Comparison of ENCODE assay signal across 19 mouse cellular contexts in genomic region chr9:102681470-102681869, GRCm38 (mm10). TPM values are rescaled to one million over a fixed set of nuclear protein-coding genes. Genes with fewer than 3 reads are reported as not detected.
A peak's percentile ranks its signal among the peaks of the same experiment; 100 is the strongest.
DNase-seq lines count a peak whose midpoint lies in the region; ATAC-seq lines count a peak whose summit lies in the region.
"Had no signal": no experiment of that assay in that cellular context is flagged by ENCODE, and none has a peak within 500 bp of the region (broad histone marks: within the 10 kb centered on the region; RNA-seq: fewer than 3 reads in every experiment).

No protein-coding gene starts in this region.

- DNase-seq in intestine, embryonic 14.5 days (ENCODE audit: low spot score), result no peak
- DNase-seq in neural tube, embryonic 11.5 days (ENCODE audit: low spot score), result peak; percentile 27
- DNase-seq in neural tube, embryonic 10.5 days (ENCODE audit: extremely low spot score, low spot score), result no peak
- no peak for DNase-seq in spleen, adult 12 weeks (ENCODE audit: low spot score)
- no peak for DNase-seq in layer of hippocampus, adult 9-11 months
- DNase-seq: adrenal gland, postnatal 25 days; cerebellum, adult 8-10 months; heart, postnatal 10 days; kidney, adult 8-10 months; kidney, postnatal 10 days; left cerebral cortex, postnatal 4 days had no signal

- WGBS in intestine, embryonic 14.5 days, result 22% methylated on average over 7 of the region's 7 CpGs
- 24% methylated on average over 7 of the region's 7 CpGs for WGBS in intestine, embryonic 15.5 days
- WGBS in neural tube, embryonic 11.5 days, result 53% methylated on average over 7 of the region's 7 CpGs
- WGBS in limb, embryonic 15.5 days, result 33% methylated on average over 7 of the region's 7 CpGs

- no peak overlapping the region for H3K27ac ChIP-seq in intestine, embryonic 14.5 days (ENCODE audit: low read depth)
- H3K27ac ChIP-seq in intestine, embryonic 15.5 days, result no peak overlapping the region
- no peak overlapping the region for H3K27ac ChIP-seq in neural tube, embryonic 11.5 days (ENCODE audit: low read depth, low read length)
- peak overlapping the region; percentile 84 for H3K27ac ChIP-seq in limb, embryonic 15.5 days
- H3K27ac ChIP-seq: embryonic facial prominence, embryonic 12.5 days; forebrain, embryonic 15.5 days; liver, embryonic 14.5 days; midbrain, embryonic 13.5 days; neural tube, embryonic 13.5 days had no signal

- no peaks in the 10 kb centered on the region for H3K27me3 ChIP-seq in intestine, embryonic 14.5 days (replicated peaks; ENCODE audit: control insufficient read depth, insufficient read depth, low read length)
- no peaks in the 10 kb centered on the region for H3K27me3 ChIP-seq in intestine, embryonic 15.5 days (replicated peaks)
- H3K27me3 ChIP-seq in neural tube, embryonic 11.5 days (ENCODE audit: control insufficient read depth, insufficient read depth, low read length), result no peaks in the 10 kb centered on the region
- H3K27me3 ChIP-seq in limb, embryonic 15.5 days, result no peaks in the 10 kb centered on the region
- H3K27me3 ChIP-seq: embryonic facial prominence, embryonic 12.5 days; forebrain, embryonic 15.5 days; heart, embryonic 12.5 days; midbrain, embryonic 13.5 days; neural tube, embryonic 13.5 days had no signal

- no peaks in the 10 kb centered on the region for H3K36me3 ChIP-seq in intestine, embryonic 14.5 days (ENCODE audit: control insufficient read depth, insufficient read depth, low read length)
- no peaks in the 10 kb centered on the region for H3K36me3 ChIP-seq in intestine, embryonic 15.5 days
- no peaks in the 10 kb centered on the region for H3K36me3 ChIP-seq in neural tube, embryonic 11.5 days (ENCODE audit: control insufficient read depth, insufficient read depth, low read length)
- no peaks in the 10 kb centered on the region for H3K36me3 ChIP-seq in limb, embryonic 15.5 days
- H3K36me3 ChIP-seq: embryonic facial prominence, embryonic 12.5 days; forebrain, embryonic 15.5 days; heart, embryonic 12.5 days; midbrain, embryonic 13.5 days; neural tube, embryonic 13.5 days had no signal

- H3K4me2 ChIP-seq in intestine, embryonic 14.5 days (ENCODE audit: low read length), result no peak overlapping the region
- no peak overlapping the region for H3K4me2 ChIP-seq in intestine, embryonic 15.5 days (replicated peaks)
- no peak overlapping the region for H3K4me2 ChIP-seq in neural tube, embryonic 11.5 days (ENCODE audit: low read depth)
- H3K4me2 ChIP-seq in limb, embryonic 15.5 days, result no peak overlapping the region
- H3K4me2 ChIP-seq: embryonic facial prominence, embryonic 12.5 days; forebrain, embryonic 15.5 days; heart, embryonic 12.5 days; midbrain, embryonic 13.5 days; neural tube, embryonic 13.5 days had no signal

- peaks cover 7% of the 10 kb centered on the region; the same call in 1 of the 2 replicates for H3K4me1 ChIP-seq in intestine, embryonic 14.5 days (replicated peaks; ENCODE audit: control insufficient read depth, insufficient read depth, low read length)
- peaks cover 5% of the 10 kb centered on the region for H3K4me1 ChIP-seq in intestine, embryonic 15.5 days (replicated peaks)
- no peaks in the 10 kb centered on the region for H3K4me1 ChIP-seq in neural tube, embryonic 11.5 days (ENCODE audit: control insufficient read depth, insufficient read depth, low read length)
- peaks cover 8% of the 10 kb centered on the region for H3K4me1 ChIP-seq in limb, embryonic 15.5 days
- H3K4me1 ChIP-seq: forebrain, embryonic 15.5 days; midbrain, embryonic 13.5 days had no signal

- ATAC-seq in intestine, embryonic 14.5 days (replicated peaks; ENCODE audit: low FRiP score, low TSS enrichment, low read depth), result peak; percentile 15; the same call in 1 of the 2 replicates
- no peak for ATAC-seq in intestine, embryonic 15.5 days
- no peak for ATAC-seq in neural tube, embryonic 11.5 days (ENCODE audit: insufficient read depth, low FRiP score, low TSS enrichment)
- peak; percentile 91 for ATAC-seq in limb, embryonic 15.5 days (ENCODE audit: insufficient number of reproducible peaks, low FRiP score, low TSS enrichment, low read depth)
- ATAC-seq: forebrain, embryonic 15.5 days; midbrain, embryonic 13.5 days had no signal

- H3K4me3 ChIP-seq in intestine, embryonic 14.5 days (ENCODE audit: low read depth, low read length), result no peak overlapping the region
- no peak overlapping the region for H3K4me3 ChIP-seq in intestine, embryonic 15.5 days (replicated peaks)
- no peak overlapping the region for H3K4me3 ChIP-seq in neural tube, embryonic 11.5 days (ENCODE audit: low read depth, low read length)
- H3K4me3 ChIP-seq in limb, embryonic 15.5 days, result no peak overlapping the region
- H3K4me3 ChIP-seq: embryonic facial prominence, embryonic 12.5 days; forebrain, embryonic 15.5 days; heart, embryonic 12.5 days; midbrain, embryonic 13.5 days; neural tube, embryonic 13.5 days had no signal

- no peaks in the 10 kb centered on the region for H3K9me3 ChIP-seq in intestine, embryonic 14.5 days (ENCODE audit: control insufficient read depth, low read length)
- no peaks in the 10 kb centered on the region for H3K9me3 ChIP-seq in intestine, embryonic 15.5 days
- H3K9me3 ChIP-seq in neural tube, embryonic 11.5 days (ENCODE audit: control insufficient read depth, low read length), result no peaks in the 10 kb centered on the region
- H3K9me3 ChIP-seq in limb, embryonic 15.5 days, result no peaks in the 10 kb centered on the region
- H3K9me3 ChIP-seq: embryonic facial prominence, embryonic 12.5 days; forebrain, embryonic 15.5 days; heart, embryonic 12.5 days; midbrain, embryonic 13.5 days; neural tube, embryonic 13.5 days had no signal

- H3K9ac ChIP-seq in intestine, embryonic 14.5 days (ENCODE audit: low read length), result no peak overlapping the region
- H3K9ac ChIP-seq in intestine, embryonic 15.5 days, result no peak overlapping the region
- H3K9ac ChIP-seq in neural tube, embryonic 11.5 days (ENCODE audit: low read length), result no peak overlapping the region
- H3K9ac ChIP-seq in limb, embryonic 15.5 days, result no peak overlapping the region
- H3K9ac ChIP-seq: embryonic facial prominence, embryonic 12.5 days; forebrain, embryonic 15.5 days; heart, embryonic 12.5 days; liver, embryonic 14.5 days; midbrain, embryonic 13.5 days; neural tube, embryonic 13.5 days had no signal

RNA-seq across cellular contexts. Expression of gene Amotl2, which starts 35.0 kb away (rescaled TPM):
- 29.3 and 33.6 TPM in 2 replicates for polyA plus RNA-seq in intestine, embryonic 14.5 days (2014; fragmentation: Nextera tagmentation; extraction: Ambion mirVana)
- 31.8 and 32.9 TPM in 2 replicates for polyA plus RNA-seq in intestine, embryonic 15.5 days (2015; fragmentation: Nextera tagmentation; extraction: Ambion mirVana)
- 70.6 and 76.7 TPM in 2 replicates for polyA plus RNA-seq in neural tube, embryonic 11.5 days (2014; fragmentation: Nextera tagmentation; extraction: Ambion mirVana)
- polyA plus RNA-seq in limb, embryonic 15.5 days (2015; fragmentation: Nextera tagmentation; extraction: Ambion mirVana), result 60.7 and 61.5 TPM in 2 replicates

RNA-seq across cellular contexts. Expression of gene Cep63, which starts 55.1 kb away (rescaled TPM):
- 40.2 and 46.2 TPM in 2 replicates for polyA plus RNA-seq in intestine, embryonic 14.5 days (2014; fragmentation: Nextera tagmentation; extraction: Ambion mirVana)
- polyA plus RNA-seq in intestine, embryonic 15.5 days (2015; fragmentation: Nextera tagmentation; extraction: Ambion mirVana), result 42.0 and 47.7 TPM in 2 replicates
- 49.6 and 54.2 TPM in 2 replicates for polyA plus RNA-seq in neural tube, embryonic 11.5 days (2014; fragmentation: Nextera tagmentation; extraction: Ambion mirVana)
- polyA plus RNA-seq in limb, embryonic 15.5 days (2015; fragmentation: Nextera tagmentation; extraction: Ambion mirVana), result 43.9 and 47.0 TPM in 2 replicates

RNA-seq across cellular contexts. Expression of gene Anapc13, which starts 55.4 kb away (rescaled TPM):
- polyA plus RNA-seq in intestine, embryonic 14.5 days (2014; fragmentation: Nextera tagmentation; extraction: Ambion mirVana), result 212 and 216 TPM in 2 replicates
- 194 and 206 TPM in 2 replicates for polyA plus RNA-seq in intestine, embryonic 15.5 days (2015; fragmentation: Nextera tagmentation; extraction: Ambion mirVana)
- 154 and 156 TPM in 2 replicates for polyA plus RNA-seq in neural tube, embryonic 11.5 days (2014; fragmentation: Nextera tagmentation; extraction: Ambion mirVana)
- 173 and 174 TPM in 2 replicates for polyA plus RNA-seq in limb, embryonic 15.5 days (2015; fragmentation: Nextera tagmentation; extraction: Ambion mirVana)

Comparison
In these comparisons a context has a peak if more than half of its experiments do, and no peak if none do; other contexts are left out.
1. ATAC-seq: peak in intestine, embryonic 14.5 days (single experiment) and limb, embryonic 15.5 days (single experiment); none in intestine, embryonic 15.5 days (single experiment) and neural tube, embryonic 11.5 days (single experiment).